Mouse (Mus musculus): Measurements from ENCODE around the gene Ccdc170. TPM values are rescaled to one million over a fixed set of nuclear protein-coding genes. Genes with fewer than 3 reads are reported as not detected.
A peak's percentile ranks its signal among the peaks of the same experiment; 100 is the strongest.
"Not testable (repeated sequence)": the region's sequence is repeated elsewhere in the genome, so short reads cannot be mapped to it uniquely, and the experiment has no call there.

Gene Ccdc170
- polyA plus RNA-seq, 1 experiment from 2014 or later = 0.22 TPM

DNA sequence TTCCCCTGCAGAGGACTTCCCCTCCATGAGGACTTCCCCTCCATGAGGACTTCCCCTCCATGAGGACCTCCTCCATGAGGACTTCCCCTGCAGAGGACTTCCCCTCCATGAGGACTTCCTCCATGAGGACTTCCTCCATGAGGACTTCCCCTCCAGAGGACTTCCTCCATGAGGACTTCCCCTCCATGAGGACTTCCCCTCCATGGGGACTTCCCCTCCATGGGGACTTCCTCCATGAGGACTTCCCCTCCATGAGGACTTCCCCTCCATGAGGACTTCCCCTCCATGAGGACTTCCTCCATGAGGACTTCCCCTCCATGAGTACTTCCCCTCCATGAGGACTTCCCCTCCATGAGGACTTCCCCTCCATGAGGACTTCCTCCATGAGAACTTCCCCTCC lies 119.3 kb downstream of the Ccdc170 start:
- not testable (repeated sequence) for H3K4me1 ChIP-seq; H3K4me3 ChIP-seq (replicated peaks); H3K4me2 ChIP-seq; H3K27ac ChIP-seq (replicated peaks); H3K9ac ChIP-seq (replicated peaks); H3K36me3 ChIP-seq; ATAC-seq (ENCODE audit: low FRiP score); H3K27me3 ChIP-seq (replicated peaks); H3K9me3 ChIP-seq (replicated peaks)

DNA sequence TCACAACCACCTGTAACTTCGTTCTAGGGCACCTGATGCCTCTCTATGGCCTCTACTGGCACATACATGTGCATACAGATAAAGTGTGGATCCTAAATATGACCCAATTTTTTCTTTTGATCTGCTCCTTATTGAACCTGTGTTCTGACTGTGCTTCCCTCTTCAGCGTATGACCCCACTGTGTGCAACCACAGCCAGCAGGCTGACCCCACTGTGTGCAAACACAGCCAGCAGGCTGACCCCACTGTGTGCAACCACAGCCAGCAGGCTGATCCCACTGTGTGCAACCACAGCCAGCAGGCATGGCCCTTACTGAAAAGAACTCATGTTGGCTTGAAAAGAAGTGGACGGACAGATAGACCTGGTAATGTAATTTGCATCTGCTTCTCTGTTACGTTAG lies 120.2 kb downstream of the Ccdc170 start:
- no peak overlapping the region for H3K9ac ChIP-seq (replicated peaks)
- H3K4me3 ChIP-seq (replicated peaks) = no peak overlapping the region
- H3K4me2 ChIP-seq = no peak overlapping the region
- H3K4me1 ChIP-seq = no peaks in the 10 kb centered on the region
- WGBS = 74% methylated on average over 4 of the region's 4 CpGs
- no peaks in the 10 kb centered on the region for H3K36me3 ChIP-seq
- no peak overlapping the region for H3K27ac ChIP-seq (replicated peaks)
- no peaks in the 10 kb centered on the region for H3K9me3 ChIP-seq (replicated peaks)
- H3K27me3 ChIP-seq (replicated peaks) = no peaks in the 10 kb centered on the region
- no peak for ATAC-seq (ENCODE audit: low FRiP score)

DNA sequence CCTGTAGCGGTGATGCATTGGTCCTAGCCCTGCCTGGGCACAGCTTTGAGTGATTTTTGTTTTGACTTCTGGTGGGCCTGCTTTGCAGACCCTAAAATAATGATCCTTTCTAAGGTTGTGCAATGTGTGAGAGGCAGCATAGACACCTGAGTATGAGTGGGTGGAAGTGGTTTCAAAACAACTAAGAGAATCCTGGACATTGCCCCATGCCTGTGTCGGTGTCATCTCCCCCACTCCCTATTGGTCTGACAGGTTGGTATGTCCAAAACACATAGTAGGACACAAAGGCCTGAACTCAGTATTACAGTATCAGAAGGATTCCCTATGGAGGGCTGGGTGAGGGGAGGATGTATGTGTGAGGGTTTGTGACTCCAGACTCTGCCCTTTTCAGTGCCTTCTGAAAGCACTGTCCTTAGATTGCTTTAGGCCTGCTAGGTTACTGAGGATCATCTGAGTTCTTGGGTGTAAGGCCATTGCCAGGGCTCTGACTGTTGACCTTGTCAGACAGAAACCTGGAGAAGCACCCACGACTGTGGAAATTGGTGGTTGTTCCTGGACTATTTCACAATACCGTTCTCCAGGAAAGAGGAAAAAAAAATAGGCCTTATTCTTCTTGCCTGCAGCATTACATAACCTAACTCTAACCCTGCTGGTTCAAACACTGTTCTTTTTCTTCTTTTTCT lies 122.4 kb downstream of the Ccdc170 start:
- no peaks in the 10 kb centered on the region for H3K27me3 ChIP-seq (replicated peaks)
- ATAC-seq (ENCODE audit: low FRiP score) = no peak
- H3K9ac ChIP-seq (replicated peaks) = no peak overlapping the region
- no peak overlapping the region for H3K4me3 ChIP-seq (replicated peaks)
- 88% methylated on average over 4 of the region's 4 CpGs for WGBS
- H3K27ac ChIP-seq (replicated peaks) = no peak overlapping the region
- no peaks in the 10 kb centered on the region for H3K4me1 ChIP-seq
- H3K9me3 ChIP-seq (replicated peaks) = no peaks in the 10 kb centered on the region
- H3K4me2 ChIP-seq = no peak overlapping the region
- H3K36me3 ChIP-seq = no peaks in the 10 kb centered on the region

DNA sequence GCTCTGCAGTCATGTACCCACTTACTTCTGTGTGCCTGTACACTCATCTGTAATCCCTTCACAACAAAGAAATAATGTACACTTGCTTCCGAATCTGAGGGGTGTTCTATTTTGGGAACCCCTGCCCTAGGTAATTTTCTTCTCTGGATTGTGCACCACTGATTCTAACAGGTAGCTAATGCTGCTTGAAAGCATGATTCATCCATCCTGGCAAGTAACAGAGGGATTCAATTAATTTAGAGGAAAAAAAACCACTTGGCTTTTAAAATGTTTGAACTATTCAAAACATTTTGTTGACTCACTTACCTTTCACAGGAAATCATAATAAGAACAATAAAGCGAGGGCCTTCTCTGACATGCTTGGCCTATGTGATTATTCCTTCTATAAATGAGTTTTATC lies 127.9 kb downstream of the Ccdc170 start:
- WGBS = 94% methylated on average over 2 of the region's 2 CpGs
- ATAC-seq (ENCODE audit: low FRiP score) = no peak
- no peak overlapping the region for H3K27ac ChIP-seq (replicated peaks)
- no peak overlapping the region for H3K4me3 ChIP-seq (replicated peaks)
- H3K9ac ChIP-seq (replicated peaks) = no peak overlapping the region
- no peaks in the 10 kb centered on the region for H3K36me3 ChIP-seq
- H3K9me3 ChIP-seq (replicated peaks) = no peaks in the 10 kb centered on the region
- no peak overlapping the region for H3K4me2 ChIP-seq
- no peaks in the 10 kb centered on the region for H3K27me3 ChIP-seq (replicated peaks)
- peaks cover 4% of the 10 kb centered on the region; the same call in 1 of the 2 replicates for H3K4me1 ChIP-seq

DNA sequence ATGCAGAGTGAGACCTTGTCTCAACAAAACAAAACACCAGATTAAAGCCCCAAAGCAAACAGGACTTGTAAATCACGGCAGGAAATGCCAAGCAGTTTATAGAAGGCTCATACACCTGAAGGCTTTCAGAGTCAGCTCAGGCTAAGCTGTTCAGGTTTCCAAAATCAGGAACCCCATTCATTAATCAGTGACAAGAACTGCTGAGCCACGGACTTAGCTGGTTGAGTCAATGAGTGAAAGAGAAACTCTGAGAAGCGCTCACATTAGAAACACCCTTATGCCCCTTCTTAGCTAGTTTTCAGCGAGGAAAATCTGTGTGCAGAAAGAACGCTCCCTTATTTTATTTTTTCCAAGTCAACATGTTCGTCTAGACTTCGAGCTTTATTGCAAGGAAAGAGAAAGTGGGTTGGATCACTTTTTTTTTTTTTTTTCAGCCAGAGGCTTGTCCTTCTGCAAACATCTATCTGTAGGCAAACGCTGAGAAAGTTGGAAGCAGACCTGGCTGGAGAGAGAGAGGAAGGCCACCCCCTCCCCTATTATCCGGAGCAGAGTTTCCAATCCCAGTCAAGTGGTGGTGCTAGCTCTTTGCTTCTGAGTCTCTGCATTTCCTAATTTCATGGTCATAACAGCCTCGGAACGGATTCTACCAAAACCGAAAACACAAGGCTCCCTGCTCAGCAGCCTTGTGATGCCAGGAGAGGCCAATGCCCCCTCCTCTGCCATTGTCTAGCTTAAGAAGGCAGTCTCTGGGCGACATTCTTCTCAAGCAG lies 129.3 kb downstream of the Ccdc170 start, which contains the start of gene Esr1:
Esr1 (plus strand) TSS at position 208 of the 770 bp plus-strand sequence.
- H3K9me3 ChIP-seq (replicated peaks) = no peaks in the 10 kb centered on the region
- H3K4me1 ChIP-seq = peaks cover 4% of the 10 kb centered on the region; the same call in 1 of the 2 replicates
- whole genome bisulfite sequencing = 49% methylated on average over 13 of the region's 13 CpGs
- H3K27ac ChIP-seq (replicated peaks) = no peak within 1 kb of the TSS
- no peak within 1 kb of the TSS for H3K9ac ChIP-seq (replicated peaks)
- no peaks in the 10 kb centered on the region for H3K36me3 ChIP-seq
- no peak within 1 kb of the TSS for H3K4me3 ChIP-seq (replicated peaks)
- H3K4me2 ChIP-seq = peak within 1 kb of the TSS; percentile 31
- ATAC-seq (ENCODE audit: low FRiP score) = no peak; the same call in 1 of the 2 replicates
- H3K27me3 ChIP-seq (replicated peaks) = no peaks in the 10 kb centered on the region

Other genes starting within 250 kb of the Ccdc170 start
- gene Akap12, start 216.1 kb upstream of the Ccdc170 start, polyA plus RNA-seq (2015; fragmentation: Nextera tagmentation; extraction: Ambion mirVana) = 52.2 and 57.1 TPM in 2 replicates
- gene Zbtb2, start 94.4 kb upstream of the Ccdc170 start, polyA plus RNA-seq (2015; fragmentation: Nextera tagmentation; extraction: Ambion mirVana) = 13.1 and 13.4 TPM in 2 replicates
- 50.9 and 59.7 TPM in 2 replicates for gene Rmnd1, start 50.1 kb upstream of the Ccdc170 start, polyA plus RNA-seq (2015; fragmentation: Nextera tagmentation; extraction: Ambion mirVana)
- 12.1 and 14.0 TPM in 2 replicates for gene Armt1, start 50.0 kb upstream of the Ccdc170 start, polyA plus RNA-seq (2015; fragmentation: Nextera tagmentation; extraction: Ambion mirVana)
- gene Esr1, start 129.1 kb downstream of the Ccdc170 start, polyA plus RNA-seq (2015; fragmentation: Nextera tagmentation; extraction: Ambion mirVana) = 0.70 and 1.0 TPM in 2 replicates

All from neural tube, embryonic 15.5 days (tissue).